Mouse (Mus musculus) thymus, adult 2 months (tissue): Measurements from ENCODE around the gene Plekha3.

ENCODE experiments used
- CTCF ChIP-seq: fragments of 200-500 bp; IDR thresholded peaks from 2 replicates; pipeline ENCODE4 v1.5.1; 2012; ENCODE audit warnings: mild to moderate bottlenecking, control low read depth, low read length, moderate library complexity, borderline replicate concordance; ENCODE audit not compliant: control insufficient read depth, poor library complexity, insufficient read depth; ENCODE audit errors: extremely low read depth
- POLR2A ChIP-seq: fragments of 200-500 bp; IDR thresholded peaks from 2 replicates; pipeline ENCODE4 v1.6.1; 2012; ENCODE audit warnings: mild to moderate bottlenecking, low read length, control low read depth, moderate library complexity; ENCODE audit not compliant: control insufficient read depth, poor library complexity, insufficient read depth; ENCODE audit errors: extremely low read depth

- TF ChIP-seq CTCF (no peak), POLR2A (no peak)
These were observed 39.9 kb downstream of the Plekha3 start for GRCm38 (mm10) chr2:76714984-76715383.
